Mouse (Mus musculus): ENCODE measurements around the gene Hivep2. TPM values are rescaled to one million over a fixed set of nuclear protein-coding genes. Genes with fewer than 3 reads are reported as not detected.

Hivep2 gene
- total RNA-seq, 1 experiment: 2.3 TPM

DNA sequence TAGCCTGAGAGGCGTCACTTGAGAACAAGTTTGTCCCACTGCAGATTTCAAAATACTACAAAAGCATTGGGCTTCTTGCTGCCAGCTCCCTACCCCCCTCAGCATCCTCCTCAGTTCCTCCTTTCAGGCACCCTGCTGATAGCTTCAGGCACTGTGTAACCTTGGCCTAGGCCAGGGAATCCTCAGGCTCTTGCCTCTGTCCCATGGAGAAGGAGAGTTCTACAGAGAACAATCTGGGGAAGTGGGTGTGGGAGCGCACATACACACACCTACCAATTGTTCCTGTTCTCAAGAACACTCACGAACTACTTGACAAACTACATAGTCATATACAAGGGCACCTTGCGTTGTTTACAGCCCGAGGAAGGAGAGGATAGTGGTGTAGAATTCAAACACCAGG lies 109.9 kb downstream of the Hivep2 start:
- Histone ChIP-seq H3K4me1 (ENCODE audit: control insufficient read depth in 2 of 2, insufficient read depth in 2 of 2, low read length in 2 of 2, poor library complexity in 1 of 2) (no peaks in the 10 kb centered on the region; a peak in 1 of 4 replicates), H3K4me3 (ENCODE audit: insufficient read depth in 1 of 2, low read depth in 1 of 2, low read length in 2 of 2, poor library complexity in 1 of 2, severe bottlenecking in 1 of 2) (no peak overlapping the region), H3K27ac (ENCODE audit: insufficient read depth, low read depth, low read length, poor library complexity, severe bottlenecking) (no peak overlapping the region), H3K36me3 (ENCODE audit: control insufficient read depth, insufficient read depth, low read length, poor library complexity, severe bottlenecking) (no peaks in the 10 kb centered on the region), H3K9me3 (ENCODE audit: control insufficient read depth, insufficient read depth, low read depth, low read length) (no peaks in the 10 kb centered on the region), H3K9ac (ENCODE audit: insufficient read depth, low read depth, low read length, poor library complexity, severe bottlenecking) (no peak overlapping the region)
- TF ChIP-seq MAFK (IDR thresholded peaks at IDR 0.05; ENCODE audit: insufficient read depth, low read depth, low read length) (no peak), ZNF384 (IDR thresholded peaks at IDR 0.05; ENCODE audit: low read depth, low read length) (no peak), CHD2 (IDR thresholded peaks at IDR 0.05; ENCODE audit: low read depth, low read length) (no peak), ZC3H11A (IDR thresholded peaks at IDR 0.05; ENCODE audit: borderline replicate concordance, low read depth, low read length) (no peak), HCFC1 (IDR thresholded peaks at IDR 0.05; ENCODE audit: borderline replicate concordance, insufficient read depth, low read length) (no peak)
- in situ Hi-C loops (cut with MboI; ENCODE audit: low sequenced_read_pairs in 2 of 2, unreplicated experiment in 2 of 2): no loop called here
- DNase-seq (ENCODE audit: low read depth, low spot score): peak; percentile 74

DNA sequence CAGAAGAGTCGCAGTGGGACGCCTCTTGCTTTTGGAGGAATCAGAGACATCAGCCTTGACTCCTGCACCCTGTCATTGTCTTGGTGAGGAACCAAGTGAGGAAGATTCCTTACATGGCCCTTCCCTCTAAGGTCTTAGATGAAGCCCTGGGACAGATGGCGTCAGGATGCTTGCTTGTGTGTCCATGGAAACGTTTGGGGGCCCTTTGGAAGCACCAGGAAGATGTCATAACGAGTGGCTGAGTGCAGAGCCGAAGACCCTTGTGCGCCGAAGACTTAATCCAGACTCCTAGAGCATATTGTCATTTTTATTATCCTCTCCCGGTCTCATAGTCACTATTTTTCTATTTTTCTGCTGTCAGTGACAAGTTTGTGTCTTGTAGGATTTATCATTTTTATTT lies 111.0 kb downstream of the Hivep2 start:
- no peak for DNase-seq (ENCODE audit: low read depth, low spot score)
- H3K4me1 ChIP-seq (ENCODE audit: control insufficient read depth in 2 of 2, insufficient read depth in 2 of 2, low read length in 2 of 2, poor library complexity in 1 of 2): peaks cover 3 to 4% of the 10 kb centered on the region in 2 experiments; a peak in 2 of 4 replicates
- no peaks in the 10 kb centered on the region for H3K36me3 ChIP-seq (ENCODE audit: control insufficient read depth, insufficient read depth, low read length, poor library complexity, severe bottlenecking)
- no peak overlapping the region for H3K9ac ChIP-seq (ENCODE audit: insufficient read depth, low read depth, low read length, poor library complexity, severe bottlenecking)
- no peaks in the 10 kb centered on the region for H3K9me3 ChIP-seq (ENCODE audit: control insufficient read depth, insufficient read depth, low read depth, low read length)
- TF ChIP-seq CHD2 (IDR thresholded peaks at IDR 0.05; ENCODE audit: low read depth, low read length): no peak
- no peak for TF ChIP-seq ZC3H11A (IDR thresholded peaks at IDR 0.05; ENCODE audit: borderline replicate concordance, low read depth, low read length)
- TF ChIP-seq MAFK (IDR thresholded peaks at IDR 0.05; ENCODE audit: insufficient read depth, low read depth, low read length): no peak
- no peak for TF ChIP-seq ZNF384 (IDR thresholded peaks at IDR 0.05; ENCODE audit: low read depth, low read length)
- no peak for TF ChIP-seq HCFC1 (IDR thresholded peaks at IDR 0.05; ENCODE audit: borderline replicate concordance, insufficient read depth, low read length)
- in situ Hi-C loops (cut with MboI; ENCODE audit: low sequenced_read_pairs in 2 of 2, unreplicated experiment in 2 of 2): no loop called here
- no peak overlapping the region for H3K27ac ChIP-seq (ENCODE audit: insufficient read depth, low read depth, low read length, poor library complexity, severe bottlenecking)
- no peak overlapping the region for H3K4me3 ChIP-seq (ENCODE audit: insufficient read depth in 1 of 2, low read depth in 1 of 2, low read length in 2 of 2, poor library complexity in 1 of 2, severe bottlenecking in 1 of 2)

DNA sequence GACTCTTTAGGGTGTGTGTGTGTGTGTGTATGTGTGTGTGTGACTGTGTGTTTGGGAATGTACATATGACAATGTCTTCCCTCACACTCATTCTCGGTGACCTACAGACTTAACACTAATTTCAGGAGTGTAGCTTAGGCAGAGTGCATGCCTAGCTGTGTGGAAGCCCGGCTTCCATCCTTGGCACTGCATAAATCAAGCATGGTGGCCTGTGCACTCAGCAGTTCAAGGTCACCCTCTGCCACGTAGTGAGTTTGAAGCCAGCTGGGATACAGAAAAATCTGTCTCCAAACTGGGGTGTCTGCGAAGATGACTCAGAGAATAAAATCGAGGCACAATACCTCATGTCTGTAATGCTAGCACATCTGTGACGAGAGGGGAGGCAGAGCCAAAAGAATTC lies 115.0 kb downstream of the Hivep2 start:
- H3K36me3 ChIP-seq (ENCODE audit: control insufficient read depth, insufficient read depth, low read length, poor library complexity, severe bottlenecking): no peaks in the 10 kb centered on the region
- no peak for TF ChIP-seq HCFC1 (IDR thresholded peaks at IDR 0.05; ENCODE audit: borderline replicate concordance, insufficient read depth, low read length)
- TF ChIP-seq ZC3H11A (IDR thresholded peaks at IDR 0.05; ENCODE audit: borderline replicate concordance, low read depth, low read length): no peak
- no peak for TF ChIP-seq CHD2 (IDR thresholded peaks at IDR 0.05; ENCODE audit: low read depth, low read length)
- no peak for TF ChIP-seq ZNF384 (IDR thresholded peaks at IDR 0.05; ENCODE audit: low read depth, low read length)
- TF ChIP-seq MAFK (IDR thresholded peaks at IDR 0.05; ENCODE audit: insufficient read depth, low read depth, low read length): no peak
- no peak for DNase-seq (ENCODE audit: low read depth, low spot score)
- H3K9ac ChIP-seq (ENCODE audit: insufficient read depth, low read depth, low read length, poor library complexity, severe bottlenecking): no peak overlapping the region
- H3K27ac ChIP-seq (ENCODE audit: insufficient read depth, low read depth, low read length, poor library complexity, severe bottlenecking): no peak overlapping the region
- H3K4me1 ChIP-seq (ENCODE audit: control insufficient read depth in 2 of 2, insufficient read depth in 2 of 2, low read length in 2 of 2, poor library complexity in 1 of 2): peaks cover 9% of the 10 kb centered on the region in 2 experiments; a peak in 2 of 4 replicates
- in situ Hi-C loops (cut with MboI; ENCODE audit: low sequenced_read_pairs in 2 of 2, unreplicated experiment in 2 of 2): no loop called here
- H3K4me3 ChIP-seq (ENCODE audit: insufficient read depth in 1 of 2, low read depth in 1 of 2, low read length in 2 of 2, poor library complexity in 1 of 2, severe bottlenecking in 1 of 2): no peak overlapping the region
- no peaks in the 10 kb centered on the region for H3K9me3 ChIP-seq (ENCODE audit: control insufficient read depth, insufficient read depth, low read depth, low read length)

DNA sequence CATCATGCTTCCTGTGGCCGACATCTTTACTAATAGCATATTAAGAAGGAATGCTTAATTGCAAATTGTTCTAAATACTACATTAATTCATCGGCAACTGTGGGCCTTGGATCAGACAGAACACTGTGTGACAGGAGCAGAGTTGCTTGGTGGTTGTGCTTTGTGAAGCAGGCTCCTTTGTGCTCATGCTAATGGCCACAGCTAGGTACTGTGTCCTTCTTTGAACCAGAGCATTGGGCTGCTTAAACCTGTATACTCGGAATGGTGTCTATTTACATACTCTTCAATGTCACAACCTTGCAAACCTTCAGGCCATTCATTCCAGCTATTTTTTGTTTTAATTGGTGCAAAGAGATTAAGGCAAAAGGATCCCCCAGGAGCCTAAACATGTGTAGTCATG lies 115.9 kb downstream of the Hivep2 start:
- Histone ChIP-seq H3K27ac (ENCODE audit: insufficient read depth, low read depth, low read length, poor library complexity, severe bottlenecking) (no peak overlapping the region), H3K9me3 (ENCODE audit: control insufficient read depth, insufficient read depth, low read depth, low read length) (no peaks in the 10 kb centered on the region), H3K36me3 (ENCODE audit: control insufficient read depth, insufficient read depth, low read length, poor library complexity, severe bottlenecking) (no peaks in the 10 kb centered on the region), H3K4me1 (ENCODE audit: control insufficient read depth in 2 of 2, insufficient read depth in 2 of 2, low read length in 2 of 2, poor library complexity in 1 of 2) (peaks cover 9% of the 10 kb centered on the region in 2 experiments; a peak in 2 of 4 replicates), H3K9ac (ENCODE audit: insufficient read depth, low read depth, low read length, poor library complexity, severe bottlenecking) (no peak overlapping the region), H3K4me3 (ENCODE audit: insufficient read depth in 1 of 2, low read depth in 1 of 2, low read length in 2 of 2, poor library complexity in 1 of 2, severe bottlenecking in 1 of 2) (no peak overlapping the region)
- TF ChIP-seq ZNF384 (IDR thresholded peaks at IDR 0.05; ENCODE audit: low read depth, low read length) (no peak), CHD2 (IDR thresholded peaks at IDR 0.05; ENCODE audit: low read depth, low read length) (no peak), MAFK (IDR thresholded peaks at IDR 0.05; ENCODE audit: insufficient read depth, low read depth, low read length) (no peak), ZC3H11A (IDR thresholded peaks at IDR 0.05; ENCODE audit: borderline replicate concordance, low read depth, low read length) (no peak), HCFC1 (IDR thresholded peaks at IDR 0.05; ENCODE audit: borderline replicate concordance, insufficient read depth, low read length) (no peak)
- in situ Hi-C loops (cut with MboI; ENCODE audit: low sequenced_read_pairs in 2 of 2, unreplicated experiment in 2 of 2): no loop called here
- DNase-seq (ENCODE audit: low read depth, low spot score): no peak

DNA sequence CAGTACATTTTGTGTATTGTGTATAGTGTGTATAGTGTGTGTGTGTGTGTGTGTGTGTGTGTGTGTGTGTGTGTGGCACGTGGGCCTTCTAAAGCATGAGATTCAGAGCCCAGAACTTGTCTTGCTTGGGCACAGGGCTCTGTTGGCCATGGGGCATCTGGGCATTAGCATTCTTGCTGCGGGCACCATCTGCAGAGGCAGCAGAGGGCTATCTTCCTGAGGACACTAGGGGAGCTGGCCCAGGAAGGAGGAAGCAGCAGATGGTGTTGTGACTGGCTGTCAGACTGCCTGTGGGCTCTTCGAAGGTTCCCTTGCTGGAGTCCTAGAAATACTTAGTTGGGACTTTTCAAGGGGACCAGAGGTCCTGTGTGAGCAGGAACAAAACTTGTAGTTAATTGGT lies 116.4 kb downstream of the Hivep2 start:
- Histone ChIP-seq H3K27ac (ENCODE audit: insufficient read depth, low read depth, low read length, poor library complexity, severe bottlenecking) (no peak overlapping the region), H3K9me3 (ENCODE audit: control insufficient read depth, insufficient read depth, low read depth, low read length) (no peaks in the 10 kb centered on the region), H3K4me3 (ENCODE audit: insufficient read depth in 1 of 2, low read depth in 1 of 2, low read length in 2 of 2, poor library complexity in 1 of 2, severe bottlenecking in 1 of 2) (no peak overlapping the region), H3K36me3 (ENCODE audit: control insufficient read depth, insufficient read depth, low read length, poor library complexity, severe bottlenecking) (no peaks in the 10 kb centered on the region), H3K4me1 (ENCODE audit: control insufficient read depth in 2 of 2, insufficient read depth in 2 of 2, low read length in 2 of 2, poor library complexity in 1 of 2) (peaks cover 9% of the 10 kb centered on the region in 2 experiments; a peak in 2 of 4 replicates), H3K9ac (ENCODE audit: insufficient read depth, low read depth, low read length, poor library complexity, severe bottlenecking) (no peak overlapping the region)
- no peak for DNase-seq (ENCODE audit: low read depth, low spot score)
- in situ Hi-C loops (cut with MboI; ENCODE audit: low sequenced_read_pairs in 2 of 2, unreplicated experiment in 2 of 2): no loop called here
- no peak for TF ChIP-seq ZC3H11A (IDR thresholded peaks at IDR 0.05; ENCODE audit: borderline replicate concordance, low read depth, low read length)
- TF ChIP-seq ZNF384 (IDR thresholded peaks at IDR 0.05; ENCODE audit: low read depth, low read length): no peak
- TF ChIP-seq HCFC1 (IDR thresholded peaks at IDR 0.05; ENCODE audit: borderline replicate concordance, insufficient read depth, low read length): no peak
- no peak for TF ChIP-seq MAFK (IDR thresholded peaks at IDR 0.05; ENCODE audit: insufficient read depth, low read depth, low read length)
- TF ChIP-seq CHD2 (IDR thresholded peaks at IDR 0.05; ENCODE audit: low read depth, low read length): no peak

Data from ES-E14 (cell line).